Mouse (Mus musculus) hindbrain, embryonic 15.5 days (tissue): ENCODE measurements around the gene Dync1h1. TPM values are rescaled to one million over a fixed set of nuclear protein-coding genes. Genes with fewer than 3 reads are reported as not detected.

Source experiments
- ATAC-seq: fragments of 200-750 bp; cut with Nextera tagmentation; 2 replicates; pipeline ENCODE4 v1.8.0; 2017; ENCODE audit warnings: low read depth, moderate number of reproducible peaks, moderate TSS enrichment; ENCODE audit not compliant: low FRiP score
- H3K27ac ChIP-seq: fragments of 300-500 bp; sonication (generic); replicated peaks from 2 replicates; pipeline ENCODE4 v1.5.1; 2015; ENCODE audit warnings: mild to moderate bottlenecking, inconsistent platforms
- H3K27me3 ChIP-seq: fragments of 300-500 bp; sonication (generic); 2 replicates; pipeline ENCODE4 v1.6.1; 2015; ENCODE audit warnings: control low read depth, inconsistent platforms
- H3K36me3 ChIP-seq: fragments of 300-500 bp; sonication (generic); 2 replicates; pipeline ENCODE4 v1.6.1; 2015; ENCODE audit warnings: control low read depth, inconsistent platforms
- H3K4me1 ChIP-seq: fragments of 300-500 bp; sonication (generic); replicated peaks from 2 replicates; pipeline ENCODE4 v1.6.1; 2015; ENCODE audit warnings: control low read depth, inconsistent platforms
- H3K4me2 ChIP-seq: fragments of 300-500 bp; sonication (generic); 2 replicates; pipeline ENCODE4 v1.6.1; 2015; ENCODE audit warnings: moderate library complexity, mild to moderate bottlenecking, inconsistent platforms
- H3K4me3 ChIP-seq: fragments of 300-500 bp; sonication (generic); 2 replicates; pipeline ENCODE4 v1.5.1; 2015; ENCODE audit warnings: mild to moderate bottlenecking, inconsistent platforms
- H3K9ac ChIP-seq: fragments of 300-500 bp; sonication (generic); 2 replicates; pipeline ENCODE4 v1.6.1; 2015; ENCODE audit warnings: inconsistent platforms
- H3K9me3 ChIP-seq: fragments of 300-500 bp; sonication (generic); 2 replicates; pipeline ENCODE4 v1.6.1; 2016; ENCODE audit warnings: control low read depth, inconsistent platforms
- WGBS: fragments of 180-500 bp; shearing (Covaris S2); methylation state at CpG from one replicate; pipeline ENCODE4 v1.1.7; 2015; 5-methylcytosine and 5-hydroxymethylcytosine counted together
- polyA plus RNA-seq: library from polyadenylated mRNA; unstranded; fragments of >200 nt; fragmentation: Nextera tagmentation; extraction: Ambion mirVana; gene quantifications from 2 replicates; pipeline ENCODE4 v1.2.1, GENCODE M21; 2015

Gene Dync1h1
- polyA plus RNA-seq, 1 experiment from 2014 or later: 92.9 TPM

- no peak overlapping the region for H3K4me3 ChIP-seq
- ATAC-seq: no peak
- H3K9me3 ChIP-seq: no peaks in the 10 kb centered on the region
- 84% methylated on average over 8 of the region's 8 CpGs for WGBS
- no peaks in the 10 kb centered on the region for H3K27me3 ChIP-seq
- no peaks in the 10 kb centered on the region for H3K4me1 ChIP-seq
- no peak overlapping the region for H3K9ac ChIP-seq
- H3K4me2 ChIP-seq: no peak overlapping the region
- no peak overlapping the region for H3K27ac ChIP-seq
- peaks cover 39% of the 10 kb centered on the region for H3K36me3 ChIP-seq
Observed at GRCm38 (mm10) chr12:110573635-110574034, 27.6 kb upstream of the Dync1h1 start.

- no peak for ATAC-seq
- H3K4me2 ChIP-seq: no peak overlapping the region
- peaks cover 20% of the 10 kb centered on the region for H3K36me3 ChIP-seq
- no peak overlapping the region for H3K4me3 ChIP-seq
- no peak overlapping the region for H3K9ac ChIP-seq
- no peaks in the 10 kb centered on the region for H3K9me3 ChIP-seq
- H3K27me3 ChIP-seq: no peaks in the 10 kb centered on the region
- no peaks in the 10 kb centered on the region for H3K4me1 ChIP-seq
- WGBS: 87% methylated on average over 4 of the region's 4 CpGs
- no peak overlapping the region for H3K27ac ChIP-seq
Observed at GRCm38 (mm10) chr12:110575926-110576325, 25.3 kb upstream of the Dync1h1 start.

- no peak overlapping the region for H3K4me3 ChIP-seq
- peaks cover 5% of the 10 kb centered on the region; the same call in 1 of the 2 replicates for H3K36me3 ChIP-seq
- H3K4me2 ChIP-seq: no peak overlapping the region
- H3K9me3 ChIP-seq: no peaks in the 10 kb centered on the region
- ATAC-seq: no peak
- WGBS: 89% methylated on average over 9 of the region's 9 CpGs
- no peaks in the 10 kb centered on the region for H3K4me1 ChIP-seq
- H3K27me3 ChIP-seq: no peaks in the 10 kb centered on the region
- no peak overlapping the region for H3K9ac ChIP-seq
- no peak overlapping the region for H3K27ac ChIP-seq
Observed at GRCm38 (mm10) chr12:110578333-110578732, 22.9 kb upstream of the Dync1h1 start.

- H3K36me3 ChIP-seq: no peaks in the 10 kb centered on the region
- 80% methylated on average over 6 of the region's 6 CpGs for WGBS
- no peak overlapping the region for H3K9ac ChIP-seq
- H3K4me1 ChIP-seq: peaks cover 21% of the 10 kb centered on the region
- no peak overlapping the region for H3K27ac ChIP-seq
- no peaks in the 10 kb centered on the region for H3K27me3 ChIP-seq
- no peaks in the 10 kb centered on the region for H3K9me3 ChIP-seq
- H3K4me2 ChIP-seq: no peak overlapping the region
- H3K4me3 ChIP-seq: no peak overlapping the region
- no peak for ATAC-seq
Observed at GRCm38 (mm10) chr12:110588622-110589021, 12.6 kb upstream of the Dync1h1 start.

- Histone ChIP-seq H3K9ac (peak overlapping the region; percentile 94), H3K4me3 (peak overlapping the region; percentile 95), H3K27ac (peak overlapping the region; percentile 99), H3K4me1 (peaks cover 21% of the 10 kb centered on the region), H3K27me3 (no peaks in the 10 kb centered on the region), H3K4me2 (peak overlapping the region; percentile 97), H3K9me3 (no peaks in the 10 kb centered on the region), H3K36me3 (no peaks in the 10 kb centered on the region)
- under 1% methylated on average over 15 of the region's 15 CpGs for WGBS
- no peak; the same call in 1 of the 2 replicates for ATAC-seq
Observed at GRCm38 (mm10) chr12:110590804-110591259, 10.4 kb upstream of the Dync1h1 start.

GRCm38 (mm10) chr12:110591260-110591883 is 9.9 kb upstream of the Dync1h1 start:
- Histone ChIP-seq H3K4me2 (peak overlapping the region; percentile 97), H3K36me3 (no peaks in the 10 kb centered on the region), H3K4me1 (peaks cover 21% of the 10 kb centered on the region), H3K9me3 (no peaks in the 10 kb centered on the region), H3K9ac (peak overlapping the region; percentile 94), H3K4me3 (peak overlapping the region; percentile 95), H3K27me3 (no peaks in the 10 kb centered on the region), H3K27ac (peak overlapping the region; percentile 99)
- peak; percentile 97 for ATAC-seq
- under 1% methylated on average over 49 of the region's 56 CpGs for whole genome bisulfite sequencing

GRCm38 (mm10) chr12:110598527-110598926 is 2.7 kb upstream of the Dync1h1 start:
- Histone ChIP-seq H3K9ac (0 out of 2 replicates have a peak overlapping the region, but pooled peaks have one; percentile 7), H3K9me3 (no peaks in the 10 kb centered on the region), H3K4me2 (0 out of 2 replicates have a peak overlapping the region, but pooled peaks have one; percentile 25), H3K36me3 (no peaks in the 10 kb centered on the region), H3K4me3 (no peak overlapping the region), H3K4me1 (peaks cover 39% of the 10 kb centered on the region), H3K27ac (no peak overlapping the region), H3K27me3 (no peaks in the 10 kb centered on the region)
- no peak for ATAC-seq
- WGBS: 13% methylated on average over 7 of the region's 7 CpGs

GRCm38 (mm10) chr12:110599791-110600190 is 1.5 kb upstream of the Dync1h1 start:
- H3K36me3 ChIP-seq: no peaks in the 10 kb centered on the region
- peak overlapping the region; percentile 63; the same call in 1 of the 2 replicates for H3K4me3 ChIP-seq
- H3K27ac ChIP-seq: no peak overlapping the region
- H3K27me3 ChIP-seq: no peaks in the 10 kb centered on the region
- no peak for ATAC-seq
- 0 out of 2 replicates have a peak overlapping the region, but pooled peaks have one; percentile 4 for H3K9ac ChIP-seq
- peak overlapping the region; percentile 80 for H3K4me2 ChIP-seq
- peaks cover 52% of the 10 kb centered on the region for H3K4me1 ChIP-seq
- 72% methylated on average over 4 of the region's 4 CpGs for WGBS
- no peaks in the 10 kb centered on the region for H3K9me3 ChIP-seq

- Histone ChIP-seq H3K4me1 (peaks cover 58% of the 10 kb centered on the region), H3K9me3 (no peaks in the 10 kb centered on the region), H3K4me2 (peak overlapping the region; percentile 80), H3K36me3 (no peaks in the 10 kb centered on the region), H3K27ac (peak overlapping the region; percentile 94; the same call in 1 of the 2 replicates), H3K27me3 (no peaks in the 10 kb centered on the region), H3K9ac (peak overlapping the region; percentile 80), H3K4me3 (peak overlapping the region; percentile 63)
- WGBS: 58% methylated on average over 13 of the region's 13 CpGs
- ATAC-seq: 0 out of 2 replicates have a peak, but pooled peaks have one; percentile 4
Observed at GRCm38 (mm10) chr12:110600225-110600991, 844 bp upstream of the Dync1h1 start.

GRCm38 (mm10) chr12:110606161-110606560 is 4.9 kb downstream of the Dync1h1 start:
- no peak overlapping the region for H3K27ac ChIP-seq
- peaks cover 32% of the 10 kb centered on the region for H3K4me1 ChIP-seq
- H3K4me3 ChIP-seq: no peak overlapping the region
- no peak overlapping the region for H3K9ac ChIP-seq
- H3K9me3 ChIP-seq: no peaks in the 10 kb centered on the region
- no peak for ATAC-seq
- no peaks in the 10 kb centered on the region for H3K27me3 ChIP-seq
- H3K36me3 ChIP-seq: no peaks in the 10 kb centered on the region
- WGBS: 87% methylated on average over 3 of the region's 3 CpGs
- H3K4me2 ChIP-seq: no peak overlapping the region

GRCm38 (mm10) chr12:110606676-110607075 is 5.4 kb downstream of the Dync1h1 start:
- Histone ChIP-seq H3K4me1 (peaks cover 32% of the 10 kb centered on the region), H3K27ac (no peak overlapping the region), H3K36me3 (no peaks in the 10 kb centered on the region), H3K4me2 (no peak overlapping the region), H3K9ac (no peak overlapping the region), H3K9me3 (no peaks in the 10 kb centered on the region), H3K4me3 (no peak overlapping the region), H3K27me3 (no peaks in the 10 kb centered on the region)
- no peak for ATAC-seq
- 87% methylated on average over 2 of the region's 2 CpGs for WGBS
